In genomic region chrX:51019884-51020283, GRCm38 (mm10) we compare ENCODE assay signal across 9 mouse cellular contexts. TPM values are rescaled to one million over a fixed set of nuclear protein-coding genes. Genes with fewer than 3 reads are reported as not detected.
DNase-seq lines count a peak whose midpoint lies in the region; ATAC-seq and TF ChIP-seq lines count a peak whose summit lies in the region.
"Had no signal": no experiment of that assay in that cellular context is flagged by ENCODE, and none has a peak within 500 bp of the region (broad histone marks: within the 10 kb centered on the region; RNA-seq: fewer than 3 reads in every experiment).

No protein-coding gene starts in this region.

- ATAC-seq in midbrain, embryonic 11.5 days (ENCODE audit: low FRiP score) = no peak
- no peak for ATAC-seq in midbrain, embryonic 16.5 days
- ATAC-seq in embryonic facial prominence, embryonic 11.5 days (replicated peaks; ENCODE audit: insufficient number of reproducible peaks, low FRiP score, low TSS enrichment, low read depth) = no peak
- no peak for ATAC-seq in lung, embryonic 14.5 days (ENCODE audit: insufficient read depth)

- no peak overlapping the region for H3K4me3 ChIP-seq in midbrain, embryonic 11.5 days (ENCODE audit: low read depth, low read length)
- H3K4me3 ChIP-seq in midbrain, embryonic 16.5 days (ENCODE audit: low read depth, low read length) = no peak overlapping the region
- H3K4me3 ChIP-seq in embryonic facial prominence, embryonic 11.5 days (ENCODE audit: low read depth, low read length) = no peak overlapping the region
- no peak overlapping the region for H3K4me3 ChIP-seq in lung, embryonic 14.5 days (ENCODE audit: low read depth, low read length)

- peak; percentile 41; the same call in 1 of the 2 replicates for TF ChIP-seq CTCF in lung, embryonic 14.5 days (IDR thresholded peaks at IDR 0.05; ENCODE audit: low read depth)

- intact Hi-C loops in heart, postnatal 36 days (cut with DNase I) = loop anchor here (5.0 kb wide), 1 partner anchor 388 kb away; no protein-coding TSS in a partner anchor

- H3K9me3 ChIP-seq in midbrain, embryonic 11.5 days (ENCODE audit: control insufficient read depth, low read length) = no peaks in the 10 kb centered on the region
- H3K9me3 ChIP-seq in midbrain, embryonic 16.5 days (replicated peaks; ENCODE audit: control insufficient read depth, low read length, poor library complexity, severe bottlenecking) = no peaks in the 10 kb centered on the region; the same call in 1 of the 2 replicates
- no peaks in the 10 kb centered on the region for H3K9me3 ChIP-seq in embryonic facial prominence, embryonic 11.5 days (replicated peaks; ENCODE audit: control insufficient read depth, low read length)
- no peaks in the 10 kb centered on the region for H3K9me3 ChIP-seq in lung, embryonic 14.5 days (ENCODE audit: low read depth, low read length)
- H3K9me3 ChIP-seq: embryonic facial prominence, embryonic 15.5 days had no signal

- no peaks in the 10 kb centered on the region for H3K36me3 ChIP-seq in midbrain, embryonic 11.5 days (ENCODE audit: control insufficient read depth, insufficient read depth, low read length)
- no peaks in the 10 kb centered on the region for H3K36me3 ChIP-seq in midbrain, embryonic 16.5 days (ENCODE audit: control insufficient read depth, insufficient read depth, low read length)
- no peaks in the 10 kb centered on the region for H3K36me3 ChIP-seq in embryonic facial prominence, embryonic 11.5 days (replicated peaks; ENCODE audit: control insufficient read depth, insufficient read depth, low read depth, low read length)
- peaks cover 2% of the 10 kb centered on the region; the same call in 1 of the 2 replicates for H3K36me3 ChIP-seq in lung, embryonic 14.5 days (ENCODE audit: insufficient read depth)
- H3K36me3 ChIP-seq: embryonic facial prominence, embryonic 15.5 days had no signal

- H3K27me3 ChIP-seq in midbrain, embryonic 11.5 days (ENCODE audit: control insufficient read depth, insufficient read depth, low read length) = no peaks in the 10 kb centered on the region
- H3K27me3 ChIP-seq in midbrain, embryonic 16.5 days (ENCODE audit: control insufficient read depth, insufficient read depth, low read depth, low read length) = no peaks in the 10 kb centered on the region
- H3K27me3 ChIP-seq in embryonic facial prominence, embryonic 11.5 days (ENCODE audit: control insufficient read depth, insufficient read depth, low read length) = no peaks in the 10 kb centered on the region
- no peaks in the 10 kb centered on the region for H3K27me3 ChIP-seq in lung, embryonic 14.5 days (ENCODE audit: insufficient read depth, low read length)
- H3K27me3 ChIP-seq: embryonic facial prominence, embryonic 15.5 days had no signal

- no peaks in the 10 kb centered on the region for H3K4me1 ChIP-seq in midbrain, embryonic 11.5 days (ENCODE audit: control insufficient read depth, insufficient read depth, low read length)
- H3K4me1 ChIP-seq in midbrain, embryonic 16.5 days (ENCODE audit: control insufficient read depth, insufficient read depth, low read length) = peaks cover 12% of the 10 kb centered on the region
- no peaks in the 10 kb centered on the region for H3K4me1 ChIP-seq in embryonic facial prominence, embryonic 11.5 days (ENCODE audit: control insufficient read depth, insufficient read depth, low read length)
- no peaks in the 10 kb centered on the region for H3K4me1 ChIP-seq in lung, embryonic 14.5 days (ENCODE audit: insufficient read depth)
- H3K4me1 ChIP-seq: embryonic facial prominence, embryonic 15.5 days had no signal

- peak; percentile 86 for DNase-seq in midbrain, embryonic 11.5 days (ENCODE audit: low spot score, missing footprints)
- peak; percentile 63 for DNase-seq in adrenal gland, postnatal 10 days
- DNase-seq in embryonic facial prominence, embryonic 11.5 days (ENCODE audit: low spot score) = peak; percentile 9
- DNase-seq in heart, postnatal 36 days = peak; percentile 36 to 41
- peak; percentile 27 for DNase-seq in lung, embryonic 14.5 days
- peak; percentile 43 to 45 for DNase-seq in spleen, postnatal 36 days (ENCODE audit: low spot score in 2 of 2)
- DNase-seq in right cerebral cortex, postnatal 25 days = no peak

- no peak overlapping the region for H3K4me2 ChIP-seq in midbrain, embryonic 11.5 days
- no peak overlapping the region for H3K4me2 ChIP-seq in midbrain, embryonic 16.5 days (ENCODE audit: low read length)
- no peak overlapping the region for H3K4me2 ChIP-seq in embryonic facial prominence, embryonic 11.5 days (ENCODE audit: low read depth, low read length)
- H3K4me2 ChIP-seq in lung, embryonic 14.5 days = no peak overlapping the region

- 38% methylated on average over 2 of the region's 2 CpGs for WGBS in midbrain, embryonic 11.5 days
- 25% methylated on average over 2 of the region's 2 CpGs for WGBS in midbrain, embryonic 16.5 days
- 32% methylated on average over 2 of the region's 2 CpGs for WGBS in embryonic facial prominence, embryonic 11.5 days
- 28% methylated on average over 2 of the region's 2 CpGs for WGBS in lung, embryonic 14.5 days

- no peak overlapping the region for H3K9ac ChIP-seq in midbrain, embryonic 11.5 days (ENCODE audit: low read length)
- H3K9ac ChIP-seq in midbrain, embryonic 16.5 days (ENCODE audit: low read depth, low read length) = no peak overlapping the region
- H3K9ac ChIP-seq in embryonic facial prominence, embryonic 11.5 days (replicated peaks; ENCODE audit: low read length) = no peak overlapping the region
- H3K9ac ChIP-seq in lung, embryonic 14.5 days = no peak overlapping the region
- H3K9ac ChIP-seq: embryonic facial prominence, embryonic 15.5 days had no signal

- no peak overlapping the region for H3K27ac ChIP-seq in midbrain, embryonic 11.5 days (ENCODE audit: low read depth, low read length)
- no peak overlapping the region for H3K27ac ChIP-seq in midbrain, embryonic 16.5 days (ENCODE audit: low read length)
- no peak overlapping the region for H3K27ac ChIP-seq in embryonic facial prominence, embryonic 11.5 days (replicated peaks; ENCODE audit: low read depth, low read length)
- H3K27ac ChIP-seq in lung, embryonic 14.5 days (ENCODE audit: low read depth) = no peak overlapping the region
- H3K27ac ChIP-seq: embryonic facial prominence, embryonic 15.5 days had no signal

RNA-seq across cellular contexts. Expression of gene Rap2c, which starts 2.1 kb away (rescaled TPM):
- 24.1 and 26.9 TPM in 2 replicates for polyA plus RNA-seq in midbrain, embryonic 11.5 days (2014; fragmentation: Nextera tagmentation; extraction: Ambion mirVana)
- 10.9 and 12.3 TPM in 2 replicates for polyA plus RNA-seq in midbrain, embryonic 16.5 days (2015; fragmentation: Nextera tagmentation; extraction: Ambion mirVana)
- 10 to 100 TPM; 27.2 to 28.5 TPM for total RNA-seq in adrenal gland, postnatal 10 days (2021)
- 43.8 and 51.8 TPM in 2 replicates for polyA plus RNA-seq in embryonic facial prominence, embryonic 11.5 days (2014; fragmentation: Nextera tagmentation; extraction: Ambion mirVana)
- total RNA-seq in heart, postnatal 36 days (2021) = 10 to 100 TPM; 20.4 to 21.4 TPM
- 24.3 and 26.7 TPM in 2 replicates for polyA plus RNA-seq in lung, embryonic 14.5 days (2014; fragmentation: Nextera tagmentation; extraction: Ambion mirVana)
